Mouse (Mus musculus): ENCODE results near the gene Abca14.
"Not testable (repeated sequence)": the region's sequence is repeated elsewhere in the genome, so short reads cannot be mapped to it uniquely, and the experiment has no call there.

Abca14 gene

DNA sequence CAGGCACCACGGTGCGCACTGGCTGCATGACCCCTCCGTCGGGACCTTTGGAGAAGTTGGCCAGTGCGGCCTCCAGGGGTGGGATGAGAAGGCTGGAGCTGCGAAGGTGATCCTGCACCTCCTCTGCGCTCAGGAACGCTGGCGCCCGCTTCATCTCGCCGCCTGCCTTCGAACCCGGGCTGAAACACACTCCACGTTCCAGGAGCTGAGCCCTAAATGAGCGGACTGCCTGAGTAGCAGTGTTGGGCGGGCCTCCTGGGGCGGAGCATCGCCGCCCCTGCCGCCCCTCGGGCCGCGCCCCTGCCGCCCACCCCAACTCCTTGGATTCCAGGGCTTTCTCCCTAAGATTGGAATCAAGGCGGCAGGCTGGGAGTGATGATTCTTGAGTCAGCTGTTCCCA, 2.0 kb upstream of the Abca14 start, which contains the start of gene Crym:
Crym (minus strand) TSS at position 341 of the 400 bp plus-strand sequence.
- DNase-seq (ENCODE audit: low spot score in 2 of 2), result no peak

DNA sequence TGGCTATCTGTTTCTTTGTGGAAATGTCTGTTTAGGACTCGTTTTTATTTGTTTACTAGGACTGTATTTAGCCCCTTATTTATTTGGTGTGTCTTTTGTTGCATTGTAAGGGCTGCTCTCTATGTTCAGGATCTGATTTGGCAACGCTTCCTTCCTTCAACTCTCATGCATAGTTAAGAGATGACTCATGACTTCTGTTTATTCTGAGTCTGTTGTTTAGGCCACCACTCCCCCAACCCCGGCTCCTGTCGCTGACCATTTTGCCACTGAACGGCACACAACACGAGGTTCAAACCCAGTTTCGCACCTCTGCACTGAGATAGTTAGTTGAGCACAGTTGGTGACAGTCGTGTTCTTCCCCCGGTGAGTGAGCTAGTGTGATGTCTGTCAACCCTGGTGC, 2.2 kb downstream of the Abca14 start:
- DNase-seq (ENCODE audit: low spot score in 2 of 2), result no peak

DNA sequence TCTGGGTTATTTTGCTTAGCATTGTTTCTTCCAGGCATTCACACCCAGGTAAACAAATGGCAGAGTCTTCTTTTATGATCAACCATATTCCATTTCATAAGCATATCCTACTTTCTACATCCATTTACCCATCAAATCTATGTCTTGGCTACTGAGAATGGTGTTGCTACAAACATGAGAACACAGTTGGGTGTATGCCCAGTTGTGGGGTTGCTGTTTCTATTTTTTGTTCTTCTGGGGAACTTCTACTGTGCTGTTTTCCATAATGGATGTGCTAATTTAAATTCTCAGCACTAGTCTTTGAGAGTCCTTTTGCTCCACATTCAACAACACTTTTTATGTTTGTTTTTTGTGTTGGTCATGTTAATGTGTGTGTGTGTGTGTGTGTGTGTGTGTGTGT, 24.8 kb downstream of the Abca14 start:
- DNase-seq (ENCODE audit: low spot score in 2 of 2), result no peak

DNA sequence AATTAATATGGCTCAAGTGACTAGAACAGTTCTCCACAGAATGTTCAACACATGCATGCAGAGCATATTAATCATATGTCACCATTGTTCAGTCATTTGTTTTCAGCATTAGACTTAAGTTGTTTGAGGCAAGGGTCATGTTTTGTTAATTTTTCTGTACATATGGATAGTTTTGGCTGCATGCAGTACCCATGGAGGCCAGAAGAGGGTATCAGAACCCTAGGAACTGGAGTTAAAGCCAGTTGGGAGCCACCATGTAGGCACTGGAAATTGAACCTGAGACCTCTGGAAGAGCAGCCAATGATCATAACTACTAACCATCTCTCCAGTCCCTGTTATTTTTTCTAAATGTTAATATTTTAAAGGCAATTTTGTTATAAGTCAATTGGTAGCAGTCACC, 37.3 kb downstream of the Abca14 start:
- no peak for DNase-seq (ENCODE audit: low spot score in 2 of 2)

DNA sequence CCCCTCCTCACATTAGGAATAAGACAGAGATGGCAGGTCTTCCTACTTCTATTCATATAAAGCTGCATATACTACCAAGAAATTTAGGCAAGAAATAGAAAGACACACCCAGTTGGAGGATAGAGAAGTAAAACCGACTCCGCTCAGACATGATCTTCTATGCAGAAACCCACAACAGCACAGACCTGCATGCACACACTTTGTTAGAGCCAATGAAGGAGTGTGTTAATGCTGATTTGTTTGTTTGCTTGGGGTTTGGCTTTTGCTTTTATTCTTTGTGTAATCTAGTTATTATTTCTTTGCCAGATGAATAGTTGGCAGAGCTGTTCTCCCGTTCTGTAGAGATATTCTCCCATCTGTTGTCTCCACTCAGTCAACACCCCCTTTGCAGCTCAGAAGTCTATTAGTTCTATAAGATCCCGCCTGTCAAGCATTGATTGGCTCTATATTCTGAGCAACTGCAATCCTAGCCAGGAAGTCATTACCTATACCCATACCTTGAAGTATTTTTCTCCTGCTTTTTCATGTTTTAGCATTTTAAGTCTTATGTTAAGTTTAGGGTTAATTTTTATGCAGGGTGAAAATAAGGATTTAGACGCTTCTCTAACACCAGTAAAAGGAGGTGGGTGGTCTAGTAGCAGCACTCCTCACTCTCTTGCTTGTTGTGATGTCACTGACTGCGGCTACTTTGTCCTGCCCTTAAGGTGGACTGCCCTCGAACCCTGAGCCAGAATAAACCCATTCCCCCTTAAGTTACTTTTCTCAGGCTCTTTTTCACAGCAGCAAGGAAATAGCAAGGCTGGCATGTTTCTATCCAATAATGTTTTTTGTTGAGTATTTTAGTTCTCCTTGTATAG, 67.6 kb downstream of the Abca14 start:
- DNase-seq (ENCODE audit: low spot score in 2 of 2), result no peak

GRCm38 (mm10) chr7:120272110-120272509, 68.3 kb downstream of the Abca14 start:
- DNase-seq (ENCODE audit: low spot score in 2 of 2), result no peak

DNA sequence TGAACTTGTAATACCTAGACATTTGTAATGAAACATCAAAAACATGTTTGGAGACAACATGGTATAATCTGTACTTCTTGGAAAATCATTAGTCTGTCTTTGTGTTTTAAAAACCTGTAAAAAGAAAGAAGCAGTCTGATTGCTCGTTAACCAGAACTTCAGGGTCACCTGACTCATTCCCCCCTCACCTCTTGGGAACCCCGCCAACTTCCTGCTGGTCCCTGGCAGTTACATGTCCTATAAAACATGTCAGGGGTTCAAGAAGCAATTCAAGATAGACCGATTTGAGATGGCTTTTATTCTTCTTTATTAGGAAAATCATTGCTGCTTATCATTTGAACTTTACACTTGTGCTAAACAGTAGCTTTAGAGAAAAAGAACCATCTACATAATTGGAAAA, 81.5 kb downstream of the Abca14 start:
- DNase-seq (ENCODE audit: low spot score in 2 of 2), result no peak

GRCm38 (mm10) chr7:120316086-120316485, 112.3 kb downstream of the Abca14 start:
- DNase-seq (ENCODE audit: low spot score in 2 of 2), result no peak

DNA sequence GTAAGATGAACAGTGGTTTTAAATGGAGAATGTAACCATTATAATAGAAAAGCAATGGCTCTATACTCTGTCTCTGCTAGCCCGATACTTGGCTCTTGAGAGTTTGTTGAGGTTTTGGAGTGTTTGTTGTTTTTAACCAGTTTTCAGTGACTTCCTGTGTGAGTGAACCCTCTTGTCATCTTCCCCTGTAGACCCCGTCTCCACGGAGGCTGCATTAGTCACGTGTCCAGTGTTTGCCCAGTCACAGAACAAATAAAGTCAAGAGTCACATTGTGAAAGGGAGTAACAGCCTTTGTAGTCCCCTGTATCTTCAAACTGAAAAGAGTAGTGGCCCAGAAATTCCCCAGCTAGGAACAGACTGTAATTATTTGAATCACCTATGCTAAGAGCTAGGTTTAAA, 119.2 kb downstream of the Abca14 start:
- no peak for DNase-seq (ENCODE audit: low spot score in 2 of 2)

GRCm38 (mm10) chr7:120325911-120326310, 122.2 kb downstream of the Abca14 start:
- not testable (repeated sequence) for DNase-seq (ENCODE audit: low spot score in 2 of 2)

- no peak for DNase-seq (ENCODE audit: low spot score in 2 of 2)
Observed at GRCm38 (mm10) chr7:120327220-120328073, 123.7 kb downstream of the Abca14 start.

DNA sequence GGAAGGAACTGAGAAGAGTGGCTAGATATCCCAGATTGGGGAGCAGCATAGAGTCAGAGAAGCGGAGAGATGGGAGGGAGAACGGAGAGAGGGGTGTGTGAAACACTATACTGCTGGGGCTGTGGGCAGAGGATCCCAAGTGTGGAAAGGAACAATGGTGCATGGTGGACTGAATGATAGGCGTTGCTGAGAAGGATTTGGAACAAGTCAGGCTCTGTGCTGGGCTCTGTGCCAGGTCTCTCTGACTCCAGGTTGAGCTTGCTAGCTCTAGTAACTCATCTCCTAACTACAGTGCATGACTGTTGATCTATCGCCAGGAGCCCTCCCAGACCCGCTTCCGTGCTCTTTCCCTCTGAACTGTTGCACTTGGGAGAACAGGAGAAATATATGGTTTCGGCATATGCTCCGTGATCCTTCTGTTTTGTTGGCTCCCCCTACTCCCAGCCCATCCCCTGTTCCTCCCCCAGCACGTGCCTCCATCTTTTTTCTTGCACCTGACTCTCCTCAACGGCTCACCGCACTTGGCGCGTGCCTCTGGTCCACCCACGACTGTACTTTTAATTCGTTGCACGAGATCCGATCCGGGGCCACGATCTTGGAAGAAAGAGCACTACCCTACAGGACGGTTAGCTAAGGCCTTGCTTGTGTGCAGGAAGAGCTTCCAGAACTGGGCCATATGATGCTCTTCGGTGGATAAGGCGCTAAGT, 124.5 kb downstream of the Abca14 start, which contains the start of gene Abca15:
Abca15 (plus strand) TSS at position 584 of the 707 bp plus-strand sequence.
- no peak for DNase-seq (ENCODE audit: low spot score in 2 of 2)

GRCm38 (mm10) chr7:120361159-120361558, 157.4 kb downstream of the Abca14 start:
- DNase-seq (ENCODE audit: low spot score in 2 of 2), result no peak
